ENCODE assay signal across 17 mouse cellular contexts in the genomic region with DNA sequence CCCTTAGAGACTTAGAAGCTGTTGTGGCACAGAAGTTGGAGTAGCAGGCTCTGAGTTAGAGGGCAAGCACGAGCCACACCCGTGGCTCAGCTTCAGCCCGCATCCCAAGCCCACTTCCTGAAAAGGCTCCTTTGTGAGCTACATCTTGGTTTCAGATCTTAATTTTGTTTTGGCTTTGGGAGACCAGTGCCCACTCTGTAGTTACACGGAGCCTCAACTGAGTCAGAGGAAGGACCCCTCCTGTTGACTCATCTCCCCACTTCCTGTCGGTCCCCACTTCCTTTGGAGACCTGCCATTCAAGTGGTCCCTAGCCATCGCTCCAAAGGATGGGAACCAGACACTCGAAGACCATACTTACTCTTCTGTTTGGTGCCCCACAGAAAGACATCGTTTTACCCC. TPM values are rescaled to one million over a fixed set of nuclear protein-coding genes. Genes with fewer than 3 reads are reported as not detected.
DNase-seq lines count a peak whose midpoint lies in the region; ATAC-seq and TF ChIP-seq lines count a peak whose summit lies in the region.
"Had no signal": no experiment of that assay in that cellular context is flagged by ENCODE, and none has a peak within 500 bp of the region (broad histone marks: within the 10 kb centered on the region; RNA-seq: fewer than 3 reads in every experiment).

No protein-coding gene starts in this region.

- H3K4me1 ChIP-seq in cerebellum, adult 2 months (ENCODE audit: control insufficient read depth, insufficient read depth, low read length), result peaks cover 14% of the 10 kb centered on the region
- H3K4me1 ChIP-seq in limb, embryonic 10.5 days, result 0 out of 2 replicates have a peak, but pooled peaks cover 2% of the 10 kb centered on the region
- H3K4me1 ChIP-seq: embryonic facial prominence, embryonic 15.5 days had no signal

- H3K36me3 ChIP-seq in limb, embryonic 10.5 days, result no peaks in the 10 kb centered on the region
- H3K36me3 ChIP-seq: embryonic facial prominence, embryonic 15.5 days; neural tube, embryonic 12.5 days had no signal

- ATAC-seq in megakaryocyte, adult 5-6 weeks (ENCODE audit: poor library complexity, severe bottlenecking), result peak; percentile 74
- ATAC-seq: forebrain, embryonic 13.5 days; intestine, postnatal 0 days had no signal

- 0 out of 2 replicates have a peak overlapping the region, but pooled peaks have one; percentile 11 for H3K27ac ChIP-seq in cerebellum, adult 2 months (ENCODE audit: insufficient read depth, low read length)
- H3K27ac ChIP-seq in limb, embryonic 10.5 days, result no peak overlapping the region
- H3K27ac ChIP-seq: embryonic facial prominence, embryonic 15.5 days; forebrain, embryonic 13.5 days; neural tube, embryonic 12.5 days had no signal

- TF ChIP-seq POLR2A in cerebellum, adult 2 months (IDR thresholded peaks at IDR 0.05; ENCODE audit: borderline replicate concordance, insufficient read depth, low read length), result no peak

- H3K4me3 ChIP-seq in cerebellum, adult 2 months (replicated peaks; ENCODE audit: insufficient read depth, low read depth, low read length), result no peak overlapping the region
- no peak overlapping the region for H3K4me3 ChIP-seq in limb, embryonic 10.5 days
- H3K4me3 ChIP-seq: embryonic facial prominence, embryonic 15.5 days; forebrain, embryonic 13.5 days; neural tube, embryonic 12.5 days had no signal

- WGBS in cerebellum, adult 2 months, result 75% methylated on average over 8 of the region's 8 CpGs
- WGBS in limb, embryonic 10.5 days, result 86% methylated on average over 8 of the region's 8 CpGs

- H3K27me3 ChIP-seq in cerebellum, adult 2 months (ENCODE audit: control insufficient read depth, insufficient read depth, low read length), result no peaks in the 10 kb centered on the region
- no peaks in the 10 kb centered on the region for H3K27me3 ChIP-seq in limb, embryonic 10.5 days (ENCODE audit: low read depth, poor library complexity, severe bottlenecking)
- H3K27me3 ChIP-seq: embryonic facial prominence, embryonic 15.5 days; forebrain, embryonic 13.5 days; neural tube, embryonic 12.5 days had no signal

- no peaks in the 10 kb centered on the region for H3K9me3 ChIP-seq in limb, embryonic 10.5 days (replicated peaks)
- H3K9me3 ChIP-seq: embryonic facial prominence, embryonic 15.5 days; forebrain, embryonic 13.5 days; neural tube, embryonic 12.5 days had no signal

- no peak for TF ChIP-seq CTCF in cerebellum, adult 2 months (IDR thresholded peaks at IDR 0.05; ENCODE audit: borderline replicate concordance, insufficient read depth, low read depth, low read length)

- no peak for DNase-seq in cerebellum, adult 2 months
- no peak for DNase-seq in cerebellum, postnatal 36 days
- peak; percentile 12 for DNase-seq in thymus, postnatal 25 days
- DNase-seq in thymus, postnatal 4 days, result no peak
- no peak for DNase-seq in ovary, adult 18-20 months (ENCODE audit: low spot score)
- DNase-seq in heart, postnatal 36 days, result no peak
- no peak for DNase-seq in limb, embryonic 10.5 days (ENCODE audit: low spot score)
- DNase-seq: gastrocnemius, postnatal 10 days; kidney, postnatal 36 days; liver; lung, embryonic 14.5 days; retina, postnatal 1 day had no signal

- intact Hi-C loops in heart, postnatal 36 days (cut with DNase I), result no loop called here

RNA-seq across cellular contexts. Expression of a gene that starts 51.5 kb away (rescaled TPM):
- 212 and 222 TPM in 2 replicates for polyA plus RNA-seq in cerebellum, adult 2 months (2012; rRNA removed)
- 44.6 and 46.5 TPM in 2 replicates for total RNA-seq in megakaryocyte, adult 5-6 weeks (2015)
- 12.7 and 15.5 TPM in 2 replicates for total RNA-seq in megakaryocyte, adult 5-6 weeks (2017)
- total RNA-seq in heart, postnatal 36 days (2021), result 100 to 1,000 TPM; 188 to 201 TPM
- 3.1 and 3.2 TPM in 2 replicates for polyA plus RNA-seq in limb, embryonic 10.5 days (2016; fragmentation: Nextera tagmentation; extraction: Ambion mirVana)
